Mouse (Mus musculus) cerebellum, adult 2 months (tissue): ENCODE data around the gene Lrrc30. TPM values are rescaled to one million over a fixed set of nuclear protein-coding genes. Genes with fewer than 3 reads are reported as not detected.

Experiments used
- DNase-seq, 2 experiments: peaks; one replicate each; pipeline ENCODE4 v3.0.0; 2021
- H3K27ac ChIP-seq: fragments of 200-500 bp; 2 replicates; pipeline ENCODE4 v1.5.1; 2012; ENCODE audit warnings: low read length, control low read depth, inconsistent platforms; ENCODE audit not compliant: insufficient read depth
- H3K27me3 ChIP-seq: fragments of 200-500 bp; 2 replicates; pipeline ENCODE4 v1.6.1; 2012; ENCODE audit warnings: inconsistent platforms, mild to moderate bottlenecking, low read length, moderate library complexity; ENCODE audit not compliant: control insufficient read depth, insufficient read depth
- H3K4me1 ChIP-seq: fragments of 200-500 bp; 2 replicates; pipeline ENCODE4 v1.6.1; 2011; ENCODE audit warnings: low read length; ENCODE audit not compliant: control insufficient read depth, insufficient read depth
- H3K4me3 ChIP-seq: fragments of 200-500 bp; replicated peaks from 2 replicates; pipeline ENCODE3; 2011; ENCODE audit warnings: mild to moderate bottlenecking, low read depth, low read length, control low read depth; ENCODE audit not compliant: insufficient read depth
- CTCF ChIP-seq: fragments of 200-500 bp; IDR thresholded peaks from 2 replicates; pipeline ENCODE4 v1.5.1; 2011; ENCODE audit warnings: low read depth, mild to moderate bottlenecking, control low read depth, low read length, moderate library complexity, borderline replicate concordance; ENCODE audit not compliant: insufficient read depth
- POLR2A ChIP-seq: fragments of 200-500 bp; IDR thresholded peaks from 2 replicates; pipeline ENCODE4 v1.6.1; 2011; ENCODE audit warnings: low read length, control low read depth, borderline replicate concordance; ENCODE audit not compliant: insufficient read depth
- WGBS: fragments of 180-500 bp; shearing (Covaris S2); methylation state at CpG from one replicate; pipeline ENCODE4 v1.1.7; 2018; 5-methylcytosine and 5-hydroxymethylcytosine counted together
- polyA plus RNA-seq: library from polyadenylated mRNA; depleted of rRNA; stranded (reverse); fragments of >200 nt; gene quantifications from 2 replicates; pipeline ENCODE4 v1.2.3, GENCODE M21; 2012; rRNA removed

Lrrc30 gene
- polyA plus RNA-seq, result not detected in 2 replicates

DNA sequence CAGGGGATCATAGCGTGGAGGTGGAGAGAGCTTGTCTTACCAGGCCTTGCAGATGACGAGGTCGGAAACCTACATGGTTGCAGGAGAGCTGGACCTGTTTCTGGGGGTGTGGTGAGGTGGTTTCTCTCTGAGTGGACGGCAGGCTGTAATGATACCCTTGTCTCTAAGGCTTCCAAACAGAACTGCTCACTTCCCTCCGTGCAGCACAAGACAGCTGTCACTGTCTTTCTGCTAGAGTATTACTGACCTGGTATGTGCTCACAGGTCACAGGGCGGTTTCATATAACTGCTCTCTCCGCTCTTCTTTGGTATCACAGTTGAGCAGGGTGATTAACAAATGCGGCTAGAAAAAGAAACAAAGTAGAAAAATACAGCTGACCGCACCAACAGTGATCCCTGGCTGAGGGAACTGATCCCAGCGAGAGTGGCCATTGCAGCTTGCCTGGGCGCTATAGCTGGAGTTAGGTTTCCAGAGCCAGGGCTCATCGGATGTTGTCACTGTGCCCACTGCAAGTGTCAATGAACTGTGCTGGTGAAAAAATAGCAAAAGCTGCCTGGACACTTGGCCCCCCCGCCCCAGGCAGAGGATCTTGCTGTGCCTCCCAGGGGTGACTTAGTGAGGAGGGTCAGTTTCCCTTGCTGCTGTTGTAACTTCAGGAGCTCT lies at the start of gene Lrrc30:
Gene Lrrc30, minus strand, starts transcription at position 48 of the 664 bp plus-strand sequence.
- Histone ChIP-seq H3K27me3 (no peaks in the 10 kb centered on the region; the same call in 1 of the 2 replicates), H3K4me1 (no peaks in the 10 kb centered on the region), H3K27ac (no peak within 1 kb of the TSS), H3K4me3 (no peak within 1 kb of the TSS)
- no peak for DNase-seq
- WGBS, result 59% methylated on average over 13 of the region's 13 CpGs
- TF ChIP-seq POLR2A (no peak), CTCF (no peak)

GRCm38 (mm10) chr17:67681084-67681483 lies 48.6 kb upstream of the Lrrc30 start:
- 47% methylated on average over 6 of the region's 6 CpGs for WGBS
- DNase-seq, result no peak
- no peaks in the 10 kb centered on the region for H3K4me1 ChIP-seq

GRCm38 (mm10) chr17:67678576-67678975 lies 46.1 kb upstream of the Lrrc30 start:
- DNase-seq, result no peak
- H3K4me1 ChIP-seq, result no peaks in the 10 kb centered on the region
- WGBS, result 78% methylated on average over 1 of the region's 1 CpGs
- H3K27me3 ChIP-seq, result no peaks in the 10 kb centered on the region; the same call in 1 of the 2 replicates
- TF ChIP-seq CTCF (no peak), POLR2A (no peak)
- H3K27ac ChIP-seq, result no peak overlapping the region
- H3K4me3 ChIP-seq, result no peak overlapping the region

More at GRCm38 (mm10) chr17:67681084-67681483, 48.6 kb upstream of the Lrrc30 start:
- TF ChIP-seq POLR2A, result no peak
- TF ChIP-seq CTCF, result no peak
- no peaks in the 10 kb centered on the region; the same call in 1 of the 2 replicates for H3K27me3 ChIP-seq
- no peak overlapping the region for H3K4me3 ChIP-seq
- no peak overlapping the region for H3K27ac ChIP-seq

DNA sequence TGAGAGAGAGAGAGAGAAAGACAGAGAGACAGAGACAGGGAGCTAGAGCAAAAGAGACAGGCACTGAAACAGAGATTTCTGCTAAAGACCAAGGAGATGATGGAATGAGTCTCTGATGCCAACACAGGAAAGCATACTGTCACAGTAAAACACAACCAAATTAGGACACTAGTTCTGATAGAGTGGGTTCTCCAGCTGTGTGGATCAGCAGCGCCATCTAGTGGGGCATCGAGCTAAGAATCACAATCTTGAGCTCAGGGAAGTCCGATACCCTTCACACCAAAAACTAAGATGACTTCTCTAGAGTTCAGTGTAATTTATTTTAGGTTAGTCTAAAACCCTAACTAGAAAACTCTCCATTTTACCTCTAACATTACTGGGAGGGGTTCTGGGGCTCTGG lies 35.5 kb upstream of the Lrrc30 start:
- H3K4me1 ChIP-seq, result no peaks in the 10 kb centered on the region
- peak; percentile 9 to 20 for DNase-seq
- TF ChIP-seq POLR2A (no peak), CTCF (peak; percentile 64)
- no peaks in the 10 kb centered on the region for H3K27me3 ChIP-seq
- H3K27ac ChIP-seq, result no peak overlapping the region
- no peak overlapping the region for H3K4me3 ChIP-seq
- 13% methylated on average over 3 of the region's 3 CpGs for WGBS

DNA sequence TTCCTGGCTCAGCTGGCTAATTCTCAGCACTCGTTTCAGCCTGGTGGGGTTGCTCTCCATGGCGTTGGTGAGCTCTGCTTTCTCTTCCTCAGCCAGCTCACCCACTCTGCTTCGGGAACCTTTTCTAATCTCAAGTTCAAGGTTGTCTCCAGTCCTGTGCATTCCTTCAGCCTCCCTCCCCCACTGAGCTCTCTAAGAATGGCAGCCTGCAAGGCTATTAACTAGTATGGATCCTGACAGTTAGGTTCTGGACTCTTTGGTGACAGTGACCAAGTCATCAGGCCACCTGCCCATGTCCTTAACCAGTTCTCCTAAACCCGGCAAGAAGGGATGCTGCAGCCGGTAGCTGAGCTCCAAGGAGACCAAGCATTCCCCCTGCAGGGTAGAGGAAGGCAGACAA lies 34.5 kb upstream of the Lrrc30 start:
- WGBS, result 42% methylated on average over 5 of the region's 5 CpGs
- DNase-seq, result no peak
- H3K4me3 ChIP-seq, result no peak overlapping the region
- H3K27me3 ChIP-seq, result no peaks in the 10 kb centered on the region
- H3K4me1 ChIP-seq, result no peaks in the 10 kb centered on the region
- no peak overlapping the region for H3K27ac ChIP-seq
- TF ChIP-seq POLR2A (no peak), CTCF (no peak)

- Histone ChIP-seq H3K4me3 (no peak overlapping the region), H3K27me3 (no peaks in the 10 kb centered on the region), H3K4me1 (no peaks in the 10 kb centered on the region), H3K27ac (no peak overlapping the region)
- TF ChIP-seq CTCF (no peak), POLR2A (no peak)
- DNase-seq, result no peak
- 62% methylated on average over 3 of the region's 3 CpGs for WGBS
These were observed 31.8 kb upstream of the Lrrc30 start for GRCm38 (mm10) chr17:67664299-67664698.

DNA sequence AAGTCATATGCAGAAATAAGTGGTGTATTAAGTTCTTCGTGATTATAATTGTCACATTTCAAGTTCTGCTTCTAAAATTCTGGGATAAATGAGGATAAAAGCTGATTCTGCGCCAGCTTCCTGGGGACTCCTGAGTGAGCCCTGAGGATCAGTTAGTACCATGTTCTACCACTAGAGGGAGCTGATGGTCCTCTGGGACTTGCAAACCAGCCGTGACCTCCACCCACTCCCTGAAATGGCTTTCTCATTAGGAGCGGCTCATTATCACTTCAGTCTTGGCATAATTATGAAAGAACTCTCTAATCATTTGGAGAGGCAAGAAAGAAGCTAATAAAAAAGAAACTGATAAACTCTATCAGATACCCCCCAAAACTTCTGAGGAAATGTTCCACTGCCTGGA lies 19.0 kb upstream of the Lrrc30 start:
- TF ChIP-seq CTCF (peak; percentile 79), POLR2A (no peak)
- Histone ChIP-seq H3K27me3 (no peaks in the 10 kb centered on the region), H3K4me3 (no peak overlapping the region), H3K27ac (no peak overlapping the region), H3K4me1 (no peaks in the 10 kb centered on the region)
- WGBS, result 13% methylated on average over 4 of the region's 4 CpGs
- peak; percentile 31 to 47 for DNase-seq

GRCm38 (mm10) chr17:67641627-67642026 lies 9.1 kb upstream of the Lrrc30 start:
- no peak overlapping the region for H3K27ac ChIP-seq
- no peak overlapping the region for H3K4me3 ChIP-seq
- no peaks in the 10 kb centered on the region for H3K4me1 ChIP-seq
- TF ChIP-seq CTCF (no peak), POLR2A (no peak)
- DNase-seq, result no peak
- H3K27me3 ChIP-seq, result no peaks in the 10 kb centered on the region
